Mouse (Mus musculus): ENCODE results near the gene Fchsd2.
A peak's percentile ranks its signal among the peaks of the same experiment; 100 is the strongest.

Gene Fchsd2

DNA sequence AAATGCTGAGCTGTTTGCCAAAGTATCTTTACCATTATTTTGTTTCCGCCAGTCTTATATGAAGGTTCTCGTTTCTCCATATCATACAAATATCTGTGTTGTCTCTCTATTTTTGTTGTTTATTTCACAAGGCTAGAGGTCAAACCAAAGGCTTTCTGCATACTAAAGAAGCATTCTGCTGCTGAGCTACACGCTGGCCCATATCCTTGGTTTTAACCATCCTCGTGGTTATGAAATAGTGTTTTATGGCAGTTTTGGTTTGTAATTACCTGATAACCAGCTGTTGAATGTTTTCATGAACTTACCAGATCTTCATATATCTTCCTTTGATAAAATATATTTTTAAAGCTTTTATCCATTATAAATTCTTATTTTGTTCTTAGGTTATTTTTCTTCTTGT lies 156.1 kb downstream of the Fchsd2 start:
- no peak for DNase-seq (ENCODE audit: low read depth, low spot score)
- Histone ChIP-seq H3K36me3 (ENCODE audit: control insufficient read depth, insufficient read depth, low read length, poor library complexity, severe bottlenecking) (peaks cover 26% of the 10 kb centered on the region), H3K27me3 (ENCODE audit: control insufficient read depth, insufficient read depth, low read length, poor library complexity, severe bottlenecking) (no peaks in the 10 kb centered on the region)

DNA sequence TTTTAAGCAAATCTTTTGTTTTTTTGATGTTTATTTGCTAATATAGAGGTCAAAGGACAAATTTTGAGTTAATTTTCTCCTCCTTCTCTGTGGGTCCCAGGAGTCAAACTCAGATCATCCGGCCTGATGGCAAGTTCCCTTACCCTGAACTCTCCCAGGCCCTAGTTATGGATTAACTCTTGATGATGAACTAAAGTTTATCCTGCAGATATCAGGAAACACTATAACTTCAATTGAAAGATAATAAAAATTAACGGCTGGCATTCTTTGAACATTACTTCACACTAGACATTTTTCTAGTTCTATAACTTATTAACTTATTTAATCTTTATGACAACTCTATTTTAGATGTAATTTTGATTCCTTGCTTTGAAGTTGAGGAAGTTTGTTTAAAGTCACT lies 156.5 kb downstream of the Fchsd2 start:
- Histone ChIP-seq H3K36me3 (ENCODE audit: control insufficient read depth, insufficient read depth, low read length, poor library complexity, severe bottlenecking) (peaks cover 24% of the 10 kb centered on the region), H3K27me3 (ENCODE audit: control insufficient read depth, insufficient read depth, low read length, poor library complexity, severe bottlenecking) (no peaks in the 10 kb centered on the region)
- no peak for DNase-seq (ENCODE audit: low read depth, low spot score)

DNA sequence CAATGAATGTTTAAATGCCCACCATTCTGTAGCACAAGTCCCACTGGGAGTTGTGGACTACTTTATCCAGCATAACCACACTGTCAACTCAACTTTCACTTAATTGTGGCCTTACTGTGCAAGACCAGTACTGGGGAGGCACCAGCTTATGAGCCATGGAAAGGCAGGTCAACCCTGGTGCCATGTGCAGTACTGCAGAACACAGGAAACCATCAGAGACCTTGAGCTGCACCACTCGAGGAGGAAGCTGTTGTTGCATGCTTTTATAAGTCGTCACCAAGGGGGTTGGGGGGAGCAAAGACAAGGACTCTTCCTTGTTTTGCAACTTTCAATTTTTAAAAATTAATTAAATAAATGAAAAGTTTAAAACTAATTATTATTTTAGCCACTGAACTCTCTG lies 160.4 kb downstream of the Fchsd2 start:
- no peaks in the 10 kb centered on the region for H3K27me3 ChIP-seq (ENCODE audit: control insufficient read depth, insufficient read depth, low read length, poor library complexity, severe bottlenecking)
- peak; percentile 53 for DNase-seq (ENCODE audit: low read depth, low spot score)
- peaks cover 19% of the 10 kb centered on the region for H3K36me3 ChIP-seq (ENCODE audit: control insufficient read depth, insufficient read depth, low read length, poor library complexity, severe bottlenecking)

DNA sequence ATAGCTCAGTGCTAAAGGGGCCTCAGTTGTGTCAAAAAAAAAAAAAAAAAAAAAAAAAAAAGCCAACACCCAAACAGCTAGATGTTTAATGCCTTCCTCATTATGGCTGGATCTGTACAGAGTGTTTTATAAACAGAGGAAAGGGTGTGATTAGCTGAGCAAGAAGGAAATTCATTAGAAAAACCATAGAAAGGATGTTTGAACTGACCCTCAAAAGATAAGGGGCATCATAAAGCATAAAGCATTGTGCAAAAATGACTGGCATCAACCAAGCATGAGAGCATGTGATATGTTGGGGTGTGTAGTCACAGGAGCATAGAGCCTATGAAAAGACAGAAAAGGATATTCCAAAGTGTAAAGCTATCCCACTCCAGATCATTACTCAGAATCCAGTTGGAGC lies 165.8 kb downstream of the Fchsd2 start:
- peaks cover 14% of the 10 kb centered on the region; the same call in 1 of the 2 replicates for H3K36me3 ChIP-seq (ENCODE audit: control insufficient read depth, insufficient read depth, low read length, poor library complexity, severe bottlenecking)
- DNase-seq (ENCODE audit: low read depth, low spot score): no peak
- H3K27me3 ChIP-seq (ENCODE audit: control insufficient read depth, insufficient read depth, low read length, poor library complexity, severe bottlenecking): no peaks in the 10 kb centered on the region

DNA sequence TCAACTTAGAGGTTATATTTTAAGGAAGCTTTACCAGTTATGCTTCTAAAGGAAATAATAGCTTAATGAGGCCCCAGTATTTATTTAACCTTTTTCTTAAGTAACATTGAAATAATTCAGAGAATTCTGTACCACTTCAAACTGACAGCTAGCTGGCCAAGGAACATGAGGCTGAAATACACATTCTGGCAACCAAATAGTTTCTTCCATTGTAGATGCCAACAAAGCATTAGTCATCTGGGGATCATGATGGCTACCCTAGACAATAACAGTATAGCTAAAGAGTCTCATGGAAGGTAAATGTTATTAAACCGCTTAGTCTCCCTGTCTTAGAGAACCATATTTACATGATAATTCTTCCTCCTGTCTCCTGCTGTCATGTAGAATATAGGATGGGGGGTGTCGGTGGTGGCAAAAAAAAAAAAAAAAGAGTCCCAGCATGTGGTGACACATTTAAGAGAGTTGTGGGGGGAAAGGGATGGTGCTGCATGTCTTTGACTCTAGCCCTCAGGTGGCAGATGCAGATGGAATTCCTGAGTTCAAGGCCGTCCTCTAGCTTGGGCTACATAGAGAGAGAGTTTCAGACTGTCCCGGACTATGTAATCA lies 169.4 kb downstream of the Fchsd2 start:
- DNase-seq (ENCODE audit: low read depth, low spot score): no peak
- no peaks in the 10 kb centered on the region for H3K27me3 ChIP-seq (ENCODE audit: control insufficient read depth, insufficient read depth, low read length, poor library complexity, severe bottlenecking)
- peaks cover 20% of the 10 kb centered on the region for H3K36me3 ChIP-seq (ENCODE audit: control insufficient read depth, insufficient read depth, low read length, poor library complexity, severe bottlenecking)

DNA sequence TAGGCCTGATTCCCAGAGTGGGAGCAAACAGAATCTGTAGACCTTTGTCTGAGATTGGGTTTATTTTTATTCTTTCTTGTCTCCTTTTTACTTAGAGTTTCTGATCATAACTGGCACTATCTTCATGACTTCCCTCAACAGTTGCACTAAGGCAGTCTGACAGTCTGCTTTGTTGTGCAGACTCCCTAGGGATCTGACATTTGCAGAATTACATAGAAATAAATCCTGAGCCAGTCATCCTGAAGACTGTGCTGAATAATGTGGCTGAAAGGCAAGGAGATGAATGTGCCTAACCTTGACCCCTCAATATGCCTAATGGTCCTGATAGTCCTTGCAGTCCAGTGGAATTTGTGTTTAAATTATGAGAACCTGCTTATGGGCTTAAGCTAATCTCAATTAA lies 170.8 kb downstream of the Fchsd2 start:
- no peak for DNase-seq (ENCODE audit: low read depth, low spot score)
- H3K27me3 ChIP-seq (ENCODE audit: control insufficient read depth, insufficient read depth, low read length, poor library complexity, severe bottlenecking): no peaks in the 10 kb centered on the region
- H3K36me3 ChIP-seq (ENCODE audit: control insufficient read depth, insufficient read depth, low read length, poor library complexity, severe bottlenecking): peaks cover 25% of the 10 kb centered on the region

DNA sequence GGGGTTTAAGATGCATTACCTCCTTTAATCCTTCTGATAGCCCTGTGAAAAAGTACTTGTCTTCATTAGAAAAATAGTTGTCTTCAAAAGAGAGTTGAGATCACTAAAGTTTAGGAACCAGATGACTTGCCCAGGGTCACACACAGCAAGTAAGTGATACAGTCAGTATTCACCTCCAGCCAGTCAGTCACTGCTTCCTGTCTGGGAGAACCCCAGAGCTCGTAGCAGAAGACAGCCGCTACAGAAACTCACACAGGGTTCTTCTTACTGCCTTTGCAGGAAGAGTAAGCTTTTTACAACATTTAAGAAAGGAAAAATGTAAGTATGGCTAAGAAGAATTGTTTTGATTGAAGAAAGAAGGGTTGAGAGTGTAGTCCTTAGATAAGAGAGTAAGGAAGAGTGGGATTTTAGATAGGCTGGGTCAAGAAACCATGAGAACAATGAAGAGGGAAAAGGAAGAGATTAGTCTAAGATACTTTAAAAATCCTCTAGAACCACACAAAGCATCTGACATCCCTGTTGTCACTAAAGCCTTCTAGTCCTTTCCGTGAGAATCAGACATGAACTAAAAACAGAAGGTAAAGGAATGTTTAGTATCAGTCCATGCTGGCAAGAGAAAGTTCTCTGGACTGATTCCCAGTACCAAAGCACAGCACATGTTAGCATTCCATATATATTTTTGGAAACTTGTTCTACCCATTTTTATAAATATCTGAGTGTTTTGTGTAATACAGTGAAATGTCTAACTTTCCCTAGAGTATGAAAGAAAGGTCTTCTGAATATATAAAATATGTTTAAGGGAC lies 175.0 kb downstream of the Fchsd2 start:
- Histone ChIP-seq H3K27me3 (ENCODE audit: control insufficient read depth, insufficient read depth, low read length, poor library complexity, severe bottlenecking) (no peaks in the 10 kb centered on the region), H3K36me3 (ENCODE audit: control insufficient read depth, insufficient read depth, low read length, poor library complexity, severe bottlenecking) (peaks cover 29% of the 10 kb centered on the region)
- no peak for DNase-seq (ENCODE audit: low read depth, low spot score)

DNA sequence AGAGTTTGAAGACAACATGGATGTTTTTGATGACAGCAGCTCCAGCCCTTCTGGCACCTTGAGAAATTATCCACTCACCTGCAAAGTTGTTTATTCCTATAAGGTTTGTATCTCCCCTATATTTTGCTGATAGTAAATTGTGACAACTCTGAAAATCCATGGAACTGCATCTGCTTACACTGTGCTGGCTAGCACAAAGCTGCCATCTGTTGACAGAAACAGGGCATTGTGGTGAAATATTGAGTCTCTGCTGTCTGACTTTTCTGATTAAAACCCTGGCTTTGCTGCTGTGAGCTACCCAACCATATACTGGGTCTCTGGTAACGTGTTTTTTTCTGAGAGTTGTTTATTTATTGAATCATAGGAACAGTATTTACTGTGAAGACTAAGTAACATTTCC lies 178.9 kb downstream of the Fchsd2 start:
- Histone ChIP-seq H3K36me3 (ENCODE audit: control insufficient read depth, insufficient read depth, low read length, poor library complexity, severe bottlenecking) (peaks cover 29% of the 10 kb centered on the region), H3K27me3 (ENCODE audit: control insufficient read depth, insufficient read depth, low read length, poor library complexity, severe bottlenecking) (no peaks in the 10 kb centered on the region)
- DNase-seq (ENCODE audit: low read depth, low spot score): no peak

DNA sequence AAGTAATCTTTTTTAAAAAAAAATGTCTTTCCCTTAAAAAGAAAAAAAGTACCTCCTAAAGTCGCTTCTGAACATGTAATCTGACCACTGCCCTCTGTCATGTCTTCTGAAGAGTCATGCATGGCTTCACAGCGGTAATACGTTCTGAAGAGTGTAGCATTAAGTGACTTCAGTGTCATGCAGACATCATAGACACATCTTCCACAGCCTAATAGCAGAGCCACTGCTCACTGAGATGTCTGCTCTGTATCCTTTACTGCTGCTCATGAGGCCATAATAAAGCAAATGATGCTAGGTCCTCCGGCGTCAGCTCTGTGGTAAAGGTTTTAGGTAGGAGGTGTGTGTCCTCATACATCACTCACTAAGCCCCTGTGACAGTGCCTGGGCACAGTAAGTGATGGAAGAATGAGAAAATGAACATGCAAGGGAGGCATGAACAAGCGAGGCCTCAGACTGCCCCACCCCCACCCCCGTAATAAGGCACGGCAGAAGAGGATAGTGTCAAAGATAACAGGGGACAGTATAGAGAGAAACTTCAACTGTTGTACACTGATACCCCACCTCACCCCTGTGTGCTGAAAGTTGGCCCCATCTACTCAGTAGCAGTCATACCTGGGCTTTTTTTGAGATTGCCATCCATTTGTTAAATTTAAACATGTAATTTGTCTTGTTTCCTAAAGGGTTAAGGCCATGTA lies 179.9 kb downstream of the Fchsd2 start:
- Histone ChIP-seq H3K27me3 (ENCODE audit: control insufficient read depth, insufficient read depth, low read length, poor library complexity, severe bottlenecking) (no peaks in the 10 kb centered on the region), H3K36me3 (ENCODE audit: control insufficient read depth, insufficient read depth, low read length, poor library complexity, severe bottlenecking) (peaks cover 25% of the 10 kb centered on the region)
- DNase-seq (ENCODE audit: low read depth, low spot score): no peak

DNA sequence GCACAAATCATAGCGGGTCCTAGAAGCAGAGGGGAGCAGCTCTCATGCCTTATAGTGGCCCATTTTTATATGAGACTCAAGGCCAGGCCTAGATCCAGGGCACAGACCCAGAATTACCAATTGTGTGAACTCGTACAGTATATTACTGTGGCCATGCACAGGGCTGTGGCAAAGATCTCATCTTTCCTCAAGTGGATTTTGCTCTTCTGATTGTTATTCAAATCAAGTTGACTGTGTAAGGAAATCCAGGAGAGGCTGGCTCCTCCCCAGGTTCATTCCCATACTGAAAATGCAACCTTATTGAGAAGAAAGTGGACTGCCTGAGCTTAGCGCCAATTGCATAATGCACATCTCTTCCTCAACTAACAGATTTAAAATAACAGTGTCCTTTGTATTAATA lies 190.1 kb downstream of the Fchsd2 start:
- H3K27me3 ChIP-seq (ENCODE audit: control insufficient read depth, insufficient read depth, low read length, poor library complexity, severe bottlenecking): no peaks in the 10 kb centered on the region
- no peak for DNase-seq (ENCODE audit: low read depth, low spot score)
- H3K36me3 ChIP-seq (ENCODE audit: control insufficient read depth, insufficient read depth, low read length, poor library complexity, severe bottlenecking): peaks cover 44% of the 10 kb centered on the region

DNA sequence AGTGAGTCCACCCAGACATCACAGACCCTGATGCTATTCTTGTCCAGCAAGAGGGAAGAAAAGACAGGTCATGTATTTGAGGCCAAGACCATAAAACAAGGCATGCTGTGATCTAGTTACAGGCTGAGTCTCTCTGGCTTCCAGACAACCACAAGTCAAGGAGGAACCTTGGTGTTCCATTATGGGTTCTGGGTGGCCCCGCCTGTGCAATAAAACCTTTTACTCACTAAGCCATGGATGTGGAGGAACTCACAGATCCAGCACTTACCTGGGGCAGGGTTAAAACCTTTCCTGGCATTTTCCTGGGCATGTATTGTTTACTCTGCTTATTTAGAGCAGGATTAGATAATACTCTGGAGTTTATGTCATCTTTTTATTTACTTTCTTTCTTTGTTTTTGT lies 191.8 kb downstream of the Fchsd2 start:
- no peaks in the 10 kb centered on the region for H3K27me3 ChIP-seq (ENCODE audit: control insufficient read depth, insufficient read depth, low read length, poor library complexity, severe bottlenecking)
- H3K36me3 ChIP-seq (ENCODE audit: control insufficient read depth, insufficient read depth, low read length, poor library complexity, severe bottlenecking): peaks cover 38% of the 10 kb centered on the region
- DNase-seq (ENCODE audit: low read depth, low spot score): no peak

DNA sequence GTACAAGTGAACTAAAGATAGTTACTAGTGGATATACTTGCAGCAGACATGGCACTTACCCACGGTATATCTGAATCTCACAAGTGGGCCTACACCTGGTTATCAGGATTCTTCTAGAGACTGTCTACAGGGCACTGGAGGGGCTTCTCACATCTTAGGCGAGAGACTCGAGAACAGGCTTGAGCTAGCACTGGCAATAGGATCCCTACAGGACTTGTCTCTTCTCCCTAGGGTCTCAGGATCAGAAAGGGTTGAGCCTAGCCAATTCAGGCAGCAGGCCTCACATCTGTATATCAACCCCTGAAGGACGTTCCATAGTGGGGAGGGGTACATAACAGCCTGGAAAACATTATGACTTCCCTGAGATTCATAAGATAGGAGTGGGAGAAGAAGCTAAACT lies 194.2 kb downstream of the Fchsd2 start:
- DNase-seq (ENCODE audit: low read depth, low spot score): no peak
- Histone ChIP-seq H3K36me3 (ENCODE audit: control insufficient read depth, insufficient read depth, low read length, poor library complexity, severe bottlenecking) (peaks cover 34% of the 10 kb centered on the region), H3K27me3 (ENCODE audit: control insufficient read depth, insufficient read depth, low read length, poor library complexity, severe bottlenecking) (no peaks in the 10 kb centered on the region)

DNA sequence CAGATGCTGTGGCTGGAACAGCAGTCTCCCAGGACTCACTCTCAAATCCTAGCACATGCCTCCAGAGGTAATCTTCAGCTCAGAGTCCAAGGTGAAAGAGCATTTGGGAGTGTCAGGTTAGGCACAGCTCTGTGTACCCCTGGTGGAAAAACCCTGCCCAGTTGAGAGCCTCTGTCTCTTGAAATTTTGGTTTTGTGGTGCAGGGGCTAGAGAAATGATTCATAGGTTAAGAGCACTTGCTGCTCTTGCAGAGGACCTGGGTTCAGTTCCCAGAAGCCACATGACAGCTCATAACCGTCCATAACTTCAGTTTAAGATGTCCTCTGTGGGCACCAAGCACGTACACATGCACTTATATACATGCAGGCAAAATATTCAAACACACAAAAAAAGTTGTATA lies 195.2 kb downstream of the Fchsd2 start:
- Histone ChIP-seq H3K36me3 (ENCODE audit: control insufficient read depth, insufficient read depth, low read length, poor library complexity, severe bottlenecking) (peaks cover 27% of the 10 kb centered on the region), H3K27me3 (ENCODE audit: control insufficient read depth, insufficient read depth, low read length, poor library complexity, severe bottlenecking) (no peaks in the 10 kb centered on the region)
- DNase-seq (ENCODE audit: low read depth, low spot score): no peak

DNA sequence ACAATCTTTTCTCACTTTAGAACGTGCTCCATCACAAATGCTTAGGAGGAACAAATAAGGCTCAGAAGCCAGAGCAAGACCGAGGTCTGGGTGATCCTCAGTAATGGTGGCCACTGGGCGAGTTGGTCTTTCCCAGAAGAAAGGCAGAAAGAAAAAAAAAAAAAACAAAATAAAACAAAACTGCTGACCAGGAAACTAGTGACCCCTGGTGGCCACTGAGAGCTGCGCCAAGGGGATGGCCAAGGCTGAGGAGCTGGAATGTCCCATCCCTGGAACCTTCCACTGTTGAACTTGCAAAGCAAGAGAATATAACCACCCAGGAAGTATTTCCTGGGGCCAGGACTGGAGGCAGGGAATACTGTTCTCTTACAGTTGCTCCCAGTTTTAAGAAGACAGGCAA lies 195.8 kb downstream of the Fchsd2 start:
- peak; percentile 65 for DNase-seq (ENCODE audit: low read depth, low spot score)
- no peaks in the 10 kb centered on the region for H3K27me3 ChIP-seq (ENCODE audit: control insufficient read depth, insufficient read depth, low read length, poor library complexity, severe bottlenecking)
- H3K36me3 ChIP-seq (ENCODE audit: control insufficient read depth, insufficient read depth, low read length, poor library complexity, severe bottlenecking): peaks cover 24% of the 10 kb centered on the region

DNA sequence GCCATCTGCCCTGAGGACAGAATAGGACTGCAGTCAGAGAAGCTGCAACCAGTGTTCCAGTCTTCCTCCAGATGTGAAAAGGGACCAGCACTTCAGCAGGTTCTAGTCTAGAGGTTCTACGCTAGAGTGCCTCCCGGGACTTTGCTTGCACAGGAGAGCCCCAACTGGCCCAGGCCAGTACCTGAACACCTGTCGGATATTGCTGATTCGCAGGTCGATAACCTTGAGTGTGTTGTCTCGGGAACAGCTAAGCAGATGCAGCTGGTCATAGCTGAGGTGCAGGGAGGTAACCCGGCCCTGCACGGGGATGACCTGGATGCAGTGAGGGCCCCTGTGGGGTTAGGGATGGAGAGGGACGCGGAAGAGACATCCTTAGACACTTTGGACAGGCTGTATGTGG lies 197.7 kb downstream of the Fchsd2 start:
- no peaks in the 10 kb centered on the region for H3K27me3 ChIP-seq (ENCODE audit: control insufficient read depth, insufficient read depth, low read length, poor library complexity, severe bottlenecking)
- H3K36me3 ChIP-seq (ENCODE audit: control insufficient read depth, insufficient read depth, low read length, poor library complexity, severe bottlenecking): peaks cover 21% of the 10 kb centered on the region
- no peak for DNase-seq (ENCODE audit: low read depth, low spot score)
